Mouse (Mus musculus) hindbrain, embryonic 12.5 days (tissue): ENCODE results near the gene Tbl1x. TPM values are rescaled to one million over a fixed set of nuclear protein-coding genes. Genes with fewer than 3 reads are reported as not detected.

Experiments
- ATAC-seq: fragments of 200-750 bp; cut with Nextera tagmentation; 2 replicates; pipeline ENCODE4 v1.8.0; 2017; ENCODE audit warnings: moderate TSS enrichment; ENCODE audit not compliant: low FRiP score
- H3K27ac ChIP-seq: fragments of 300-500 bp; sonication (generic); 2 replicates; pipeline ENCODE4 v1.5.1; 2016; ENCODE audit warnings: mild to moderate bottlenecking
- H3K27me3 ChIP-seq: fragments of 300-500 bp; sonication (generic); 2 replicates; pipeline ENCODE4 v1.6.1; 2016; ENCODE audit warnings: mild to moderate bottlenecking
- H3K36me3 ChIP-seq: fragments of 300-500 bp; sonication (generic); 2 replicates; pipeline ENCODE4 v1.6.1; 2016; ENCODE audit warnings: mild to moderate bottlenecking
- H3K4me1 ChIP-seq: fragments of 300-500 bp; sonication (generic); 2 replicates; pipeline ENCODE4 v1.6.1; 2016
- H3K4me2 ChIP-seq: fragments of 300-500 bp; sonication (generic); replicated peaks from 2 replicates; pipeline ENCODE4 v1.6.1; 2016; ENCODE audit warnings: mild to moderate bottlenecking
- H3K4me3 ChIP-seq: fragments of 300-500 bp; sonication (generic); 2 replicates; pipeline ENCODE4 v1.5.1; 2016; ENCODE audit warnings: mild to moderate bottlenecking
- H3K9ac ChIP-seq: fragments of 300-500 bp; sonication (generic); 2 replicates; pipeline ENCODE4 v1.6.1; 2016; ENCODE audit warnings: mild to moderate bottlenecking, moderate library complexity
- H3K9me3 ChIP-seq: fragments of 300-500 bp; sonication (generic); replicated peaks from 2 replicates; pipeline ENCODE4 v1.6.1; 2016; ENCODE audit warnings: mild to moderate bottlenecking
- WGBS: fragments of 180-500 bp; shearing (Covaris S2); methylation state at CpG from one replicate; pipeline ENCODE4 v1.1.7; 2016; 5-methylcytosine and 5-hydroxymethylcytosine counted together
- polyA plus RNA-seq: library from polyadenylated mRNA; unstranded; fragments of >200 nt; fragmentation: Nextera tagmentation; extraction: Ambion mirVana; gene quantifications from 2 replicates; pipeline ENCODE4 v1.2.1, GENCODE M21; 2016

The Tbl1x gene
- polyA plus RNA-seq, 1 experiment from 2014 or later: 59.8 TPM

- H3K9me3 ChIP-seq: no peaks in the 10 kb centered on the region
- ATAC-seq: no peak
- H3K27ac ChIP-seq: no peak overlapping the region
- no peak overlapping the region for H3K4me2 ChIP-seq
- H3K4me3 ChIP-seq: no peak overlapping the region
- H3K4me1 ChIP-seq: no peaks in the 10 kb centered on the region
- no peak overlapping the region for H3K9ac ChIP-seq
- no peaks in the 10 kb centered on the region for H3K36me3 ChIP-seq
- WGBS: 88% methylated on average over 4 of the region's 4 CpGs
- no peaks in the 10 kb centered on the region for H3K27me3 ChIP-seq
Measured at GRCm38 (mm10) chrX:77579964-77580363, 69.2 kb downstream of the Tbl1x start.

- no peaks in the 10 kb centered on the region for H3K36me3 ChIP-seq
- no peak overlapping the region for H3K4me3 ChIP-seq
- H3K4me2 ChIP-seq: no peak overlapping the region
- no peak overlapping the region for H3K27ac ChIP-seq
- H3K9ac ChIP-seq: no peak overlapping the region
- 91% methylated on average over 2 of the region's 2 CpGs for WGBS
- no peaks in the 10 kb centered on the region for H3K4me1 ChIP-seq
- no peaks in the 10 kb centered on the region for H3K27me3 ChIP-seq
- H3K9me3 ChIP-seq: no peaks in the 10 kb centered on the region
- ATAC-seq: no peak
Measured at GRCm38 (mm10) chrX:77585974-77586373, 75.2 kb downstream of the Tbl1x start.

- Histone ChIP-seq H3K4me1 (no peaks in the 10 kb centered on the region), H3K36me3 (no peaks in the 10 kb centered on the region), H3K9ac (no peak overlapping the region), H3K27me3 (no peaks in the 10 kb centered on the region), H3K9me3 (no peaks in the 10 kb centered on the region), H3K4me2 (no peak overlapping the region), H3K27ac (no peak overlapping the region), H3K4me3 (no peak overlapping the region)
- WGBS: 81% methylated on average over 7 of the region's 7 CpGs
- no peak for ATAC-seq
Measured at GRCm38 (mm10) chrX:77594670-77595224, 83.9 kb downstream of the Tbl1x start.

GRCm38 (mm10) chrX:77597674-77598073, 86.9 kb downstream of the Tbl1x start:
- no peak overlapping the region for H3K27ac ChIP-seq
- no peak overlapping the region for H3K4me3 ChIP-seq
- H3K9me3 ChIP-seq: no peaks in the 10 kb centered on the region
- H3K4me1 ChIP-seq: no peaks in the 10 kb centered on the region
- no peak overlapping the region for H3K4me2 ChIP-seq
- H3K9ac ChIP-seq: no peak overlapping the region
- no peaks in the 10 kb centered on the region for H3K27me3 ChIP-seq
- no peaks in the 10 kb centered on the region for H3K36me3 ChIP-seq
- ATAC-seq: no peak

- no peaks in the 10 kb centered on the region for H3K4me1 ChIP-seq
- 79% methylated on average over 2 of the region's 2 CpGs for WGBS
- H3K36me3 ChIP-seq: no peaks in the 10 kb centered on the region
- H3K9ac ChIP-seq: no peak overlapping the region
- H3K27me3 ChIP-seq: no peaks in the 10 kb centered on the region
- no peak overlapping the region for H3K4me2 ChIP-seq
- no peak overlapping the region for H3K4me3 ChIP-seq
- no peak for ATAC-seq
- no peaks in the 10 kb centered on the region for H3K9me3 ChIP-seq
- no peak overlapping the region for H3K27ac ChIP-seq
Measured at GRCm38 (mm10) chrX:77598736-77599135, 87.9 kb downstream of the Tbl1x start.

- H3K27ac ChIP-seq: no peak overlapping the region
- no peaks in the 10 kb centered on the region for H3K9me3 ChIP-seq
- no peaks in the 10 kb centered on the region for H3K36me3 ChIP-seq
- no peak for ATAC-seq
- no peaks in the 10 kb centered on the region for H3K27me3 ChIP-seq
- H3K4me1 ChIP-seq: no peaks in the 10 kb centered on the region
- no peak overlapping the region for H3K4me3 ChIP-seq
- 83% methylated on average over 2 of the region's 2 CpGs for WGBS
- no peak overlapping the region for H3K4me2 ChIP-seq
- no peak overlapping the region for H3K9ac ChIP-seq
Measured at GRCm38 (mm10) chrX:77603496-77604258, 92.9 kb downstream of the Tbl1x start.

GRCm38 (mm10) chrX:77607488-77607887, 96.7 kb downstream of the Tbl1x start:
- Histone ChIP-seq H3K4me1 (no peaks in the 10 kb centered on the region), H3K36me3 (no peaks in the 10 kb centered on the region), H3K9me3 (no peaks in the 10 kb centered on the region), H3K4me3 (no peak overlapping the region), H3K27me3 (no peaks in the 10 kb centered on the region), H3K4me2 (no peak overlapping the region), H3K27ac (no peak overlapping the region), H3K9ac (no peak overlapping the region)
- no peak for ATAC-seq
- 64% methylated on average over 1 of the region's 1 CpGs for WGBS

GRCm38 (mm10) chrX:77608947-77609703, 98.3 kb downstream of the Tbl1x start:
- Histone ChIP-seq H3K27ac (no peak overlapping the region), H3K4me1 (no peaks in the 10 kb centered on the region), H3K36me3 (no peaks in the 10 kb centered on the region), H3K9ac (no peak overlapping the region), H3K27me3 (no peaks in the 10 kb centered on the region), H3K4me2 (no peak overlapping the region), H3K4me3 (no peak overlapping the region), H3K9me3 (no peaks in the 10 kb centered on the region)
- 54% methylated on average over 2 of the region's 2 CpGs for WGBS
- no peak for ATAC-seq

- H3K27ac ChIP-seq: no peak overlapping the region
- no peaks in the 10 kb centered on the region for H3K36me3 ChIP-seq
- H3K4me2 ChIP-seq: no peak overlapping the region
- no peak overlapping the region for H3K9ac ChIP-seq
- H3K4me1 ChIP-seq: no peaks in the 10 kb centered on the region
- 84% methylated on average over 3 of the region's 3 CpGs for WGBS
- no peak overlapping the region for H3K4me3 ChIP-seq
- ATAC-seq: no peak
- H3K27me3 ChIP-seq: no peaks in the 10 kb centered on the region
- H3K9me3 ChIP-seq: no peaks in the 10 kb centered on the region
Measured at GRCm38 (mm10) chrX:77611938-77612337, 101.1 kb downstream of the Tbl1x start.

- no peaks in the 10 kb centered on the region for H3K9me3 ChIP-seq
- no peak overlapping the region for H3K4me3 ChIP-seq
- no peak overlapping the region for H3K4me2 ChIP-seq
- H3K27me3 ChIP-seq: no peaks in the 10 kb centered on the region
- H3K4me1 ChIP-seq: no peaks in the 10 kb centered on the region
- ATAC-seq: no peak
- no peak overlapping the region for H3K27ac ChIP-seq
- H3K36me3 ChIP-seq: no peaks in the 10 kb centered on the region
- H3K9ac ChIP-seq: no peak overlapping the region
- WGBS: 89% methylated on average over 1 of the region's 1 CpGs
Measured at GRCm38 (mm10) chrX:77613041-77613440, 102.2 kb downstream of the Tbl1x start.

GRCm38 (mm10) chrX:77615735-77616293, 105.0 kb downstream of the Tbl1x start:
- no peaks in the 10 kb centered on the region for H3K36me3 ChIP-seq
- no peaks in the 10 kb centered on the region for H3K4me1 ChIP-seq
- H3K27me3 ChIP-seq: no peaks in the 10 kb centered on the region
- H3K4me3 ChIP-seq: no peak overlapping the region
- H3K9ac ChIP-seq: no peak overlapping the region
- no peaks in the 10 kb centered on the region for H3K9me3 ChIP-seq
- 74% methylated on average over 4 of the region's 4 CpGs for WGBS
- H3K27ac ChIP-seq: no peak overlapping the region
- ATAC-seq: no peak
- no peak overlapping the region for H3K4me2 ChIP-seq

- Histone ChIP-seq H3K27me3 (no peaks in the 10 kb centered on the region), H3K9ac (no peak overlapping the region), H3K9me3 (no peaks in the 10 kb centered on the region), H3K4me1 (no peaks in the 10 kb centered on the region), H3K4me2 (no peak overlapping the region), H3K4me3 (no peak overlapping the region), H3K27ac (no peak overlapping the region), H3K36me3 (no peaks in the 10 kb centered on the region)
- 88% methylated on average over 6 of the region's 6 CpGs for WGBS
- no peak for ATAC-seq
Measured at GRCm38 (mm10) chrX:77617368-77618144, 106.7 kb downstream of the Tbl1x start.
